Mouse (Mus musculus): ENCODE data around the gene St8sia4. TPM values are rescaled to one million over a fixed set of nuclear protein-coding genes. Genes with fewer than 3 reads are reported as not detected.
A peak's percentile ranks its signal among the peaks of the same experiment; 100 is the strongest.

Gene St8sia4
- total and polyA plus RNA-seq, 2 experiments = 0.06 to 1.6 TPM

DNA sequence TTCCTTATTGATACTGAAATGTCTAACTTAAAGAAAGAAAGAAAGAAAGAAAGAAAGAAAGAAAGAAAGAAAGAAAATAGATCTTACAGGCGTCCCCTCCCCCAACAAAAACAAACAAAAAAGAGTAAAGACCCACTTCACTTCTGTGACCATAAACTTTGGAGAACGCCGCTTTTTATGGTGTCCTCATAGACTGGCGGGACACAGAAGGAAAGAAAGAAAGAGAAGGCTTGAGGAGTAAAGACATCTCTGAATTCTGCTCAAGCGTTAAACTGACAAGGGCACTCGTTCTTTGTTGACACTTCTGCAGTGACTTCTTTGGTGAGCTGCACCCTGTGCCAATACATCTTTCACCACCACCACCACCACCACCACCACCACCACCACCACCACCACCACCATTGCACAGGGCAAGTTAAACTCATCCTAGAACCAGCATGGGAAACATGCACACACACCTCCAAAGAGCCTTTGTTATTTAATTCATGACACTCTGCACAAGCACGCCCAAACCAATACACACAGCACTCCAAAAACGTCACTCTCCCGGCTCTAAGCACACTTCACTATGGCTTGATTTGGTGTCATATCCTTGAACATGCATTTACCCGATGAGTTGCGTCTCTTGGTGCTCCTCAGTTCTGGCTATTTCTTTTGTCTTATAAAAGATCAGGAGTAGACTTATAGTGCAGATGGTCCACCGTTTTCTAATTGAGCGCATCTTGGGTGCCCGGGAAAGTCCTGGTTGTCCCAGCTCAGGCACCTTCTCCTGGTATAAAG, 640 bp downstream of the St8sia4 start:
- Histone ChIP-seq H3K4me1 (ENCODE audit: control insufficient read depth, insufficient read depth, low read length) (no peaks in the 10 kb centered on the region), H3K79me2 (ENCODE audit: control insufficient read depth, insufficient read depth, low read length) (no peaks in the 10 kb centered on the region), H3K27ac (replicated peaks; ENCODE audit: insufficient read depth, low read depth, low read length) (peak overlapping the region; percentile 29; the same call in 1 of the 2 replicates), H3K9ac (ENCODE audit: low read depth, low read length) (peak overlapping the region; percentile 44), H3K27me3 (ENCODE audit: control insufficient read depth, insufficient read depth, low read length) (0 out of 2 replicates have a peak, but pooled peaks cover 3% of the 10 kb centered on the region), H3K36me3 (ENCODE audit: control insufficient read depth, insufficient read depth, low read length) (no peaks in the 10 kb centered on the region), H3K4me3 (ENCODE audit: insufficient read depth, low read depth, low read length) (peak overlapping the region; percentile 76)
- no peak for DNase-seq (ENCODE audit: extremely low read depth, low read depth, low spot score)
- WGBS = 2% methylated on average over 14 of the region's 14 CpGs
- no peak for TF ChIP-seq CTCF (IDR thresholded peaks at IDR 0.05; ENCODE audit: low read depth, low read length)
- TF ChIP-seq POLR2A (IDR thresholded peaks at IDR 0.05; ENCODE audit: extremely low read depth, insufficient read depth, low read length) = no peak

DNA sequence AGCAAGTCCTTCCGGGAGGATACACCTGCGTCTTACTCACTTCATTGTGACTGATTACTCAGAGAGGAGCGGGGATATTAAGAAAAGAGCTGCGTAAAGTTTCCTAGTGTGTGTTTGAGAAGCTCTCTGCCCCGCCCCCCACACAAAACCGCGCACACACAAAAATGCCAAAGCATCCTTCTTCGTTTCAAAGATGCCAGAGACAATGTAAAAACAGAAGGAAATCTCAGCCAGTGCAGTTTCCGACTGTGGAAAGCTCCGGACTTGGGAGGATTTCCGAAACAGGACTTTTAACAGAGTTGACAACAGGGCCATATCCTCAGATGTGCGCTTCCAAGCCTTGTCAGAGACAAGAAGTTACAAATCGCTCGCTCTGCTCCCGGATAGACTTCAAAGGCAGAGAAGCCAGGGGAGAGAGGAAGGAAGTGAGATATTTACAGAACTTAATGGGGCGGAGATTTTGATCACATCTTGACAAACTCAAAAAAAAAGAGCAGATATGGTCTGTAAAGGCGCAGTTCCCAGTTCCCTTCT, 1.4 kb downstream of the St8sia4 start:
- Histone ChIP-seq H3K9ac (ENCODE audit: low read depth, low read length) (no peak overlapping the region), H3K4me3 (ENCODE audit: insufficient read depth, low read depth, low read length) (peak overlapping the region; percentile 20; the same call in 1 of the 2 replicates), H3K27me3 (ENCODE audit: control insufficient read depth, insufficient read depth, low read length) (0 out of 2 replicates have a peak, but pooled peaks cover 3% of the 10 kb centered on the region), H3K36me3 (ENCODE audit: control insufficient read depth, insufficient read depth, low read length) (no peaks in the 10 kb centered on the region), H3K79me2 (ENCODE audit: control insufficient read depth, insufficient read depth, low read length) (no peaks in the 10 kb centered on the region), H3K27ac (replicated peaks; ENCODE audit: insufficient read depth, low read depth, low read length) (no peak overlapping the region), H3K4me1 (ENCODE audit: control insufficient read depth, insufficient read depth, low read length) (no peaks in the 10 kb centered on the region)
- WGBS = 4% methylated on average over 17 of the region's 17 CpGs
- peak; percentile 19 for DNase-seq (ENCODE audit: extremely low read depth, low read depth, low spot score)
- TF ChIP-seq POLR2A (IDR thresholded peaks at IDR 0.05; ENCODE audit: extremely low read depth, insufficient read depth, low read length) (no peak), CTCF (IDR thresholded peaks at IDR 0.05; ENCODE audit: low read depth, low read length) (no peak)

DNA sequence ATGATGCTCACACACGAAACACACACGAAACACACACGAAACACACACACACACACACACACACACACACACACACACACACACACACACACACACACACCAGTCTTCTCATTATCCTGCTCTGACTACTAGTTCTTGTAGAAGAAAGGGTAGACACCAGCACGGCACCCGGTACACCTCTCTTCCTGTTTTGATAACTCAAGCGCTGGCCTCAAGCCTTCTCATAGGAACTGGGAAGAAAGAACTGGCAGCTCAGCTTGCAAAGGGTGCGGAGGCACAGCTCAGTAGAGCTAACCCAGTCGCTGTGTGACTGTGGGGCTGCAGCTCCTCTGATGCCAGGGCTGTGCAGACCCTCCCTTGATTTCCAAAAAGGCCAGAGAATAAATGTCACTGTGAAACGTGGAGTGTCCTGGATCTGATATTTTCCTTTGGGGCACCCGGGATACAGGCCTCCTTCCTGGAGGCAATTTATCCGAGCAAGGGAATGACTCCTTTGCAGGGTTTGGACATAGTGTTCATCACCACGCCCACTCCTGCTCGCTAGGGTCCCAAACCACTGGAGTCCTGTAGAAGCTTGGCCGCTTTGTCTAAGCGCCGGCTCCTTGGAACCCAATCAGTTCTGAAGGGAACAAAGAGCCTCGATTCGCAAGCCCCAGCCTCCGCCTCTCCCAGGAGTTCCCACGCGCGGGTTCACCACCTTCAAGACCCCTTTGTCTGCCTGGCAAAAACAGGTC, 2.2 kb downstream of the St8sia4 start:
- no peak overlapping the region for H3K4me3 ChIP-seq (ENCODE audit: insufficient read depth, low read depth, low read length)
- TF ChIP-seq CTCF (IDR thresholded peaks at IDR 0.05; ENCODE audit: low read depth, low read length) = no peak
- WGBS = 32% methylated on average over 22 of the region's 22 CpGs
- DNase-seq (ENCODE audit: extremely low read depth, low read depth, low spot score) = no peak
- no peaks in the 10 kb centered on the region for H3K4me1 ChIP-seq (ENCODE audit: control insufficient read depth, insufficient read depth, low read length)
- H3K9ac ChIP-seq (ENCODE audit: low read depth, low read length) = no peak overlapping the region
- no peaks in the 10 kb centered on the region for H3K36me3 ChIP-seq (ENCODE audit: control insufficient read depth, insufficient read depth, low read length)
- H3K27me3 ChIP-seq (ENCODE audit: control insufficient read depth, insufficient read depth, low read length) = 0 out of 2 replicates have a peak, but pooled peaks cover 3% of the 10 kb centered on the region
- H3K27ac ChIP-seq (replicated peaks; ENCODE audit: insufficient read depth, low read depth, low read length) = no peak overlapping the region
- H3K79me2 ChIP-seq (ENCODE audit: control insufficient read depth, insufficient read depth, low read length) = no peaks in the 10 kb centered on the region

DNA sequence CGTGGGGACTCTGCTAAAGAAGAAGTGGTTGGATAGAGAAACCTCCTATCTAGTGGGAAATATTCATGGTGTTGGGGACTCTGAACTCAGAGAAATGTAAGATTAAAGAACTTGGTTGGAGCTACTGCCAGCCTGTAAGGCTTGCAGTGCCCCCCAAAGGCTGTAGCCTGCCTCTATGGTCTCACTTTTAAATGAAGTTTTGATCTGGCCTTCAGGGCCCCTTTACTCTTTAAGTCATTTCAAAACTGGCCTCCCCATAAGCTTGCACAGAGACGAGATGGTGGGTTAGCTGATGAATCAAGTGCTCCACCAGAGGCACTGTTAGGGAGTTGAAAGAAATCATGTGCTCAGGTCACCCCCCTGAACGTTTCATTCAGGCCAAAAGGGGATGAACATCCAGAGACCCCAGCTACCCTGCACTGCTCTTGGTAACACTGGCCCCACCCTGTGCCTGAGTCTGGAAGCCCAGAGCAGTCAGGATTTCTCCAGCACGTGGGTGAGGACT, 3.0 kb downstream of the St8sia4 start:
- Histone ChIP-seq H3K4me1 (ENCODE audit: control insufficient read depth, insufficient read depth, low read length) (no peaks in the 10 kb centered on the region), H3K79me2 (ENCODE audit: control insufficient read depth, insufficient read depth, low read length) (no peaks in the 10 kb centered on the region), H3K9ac (ENCODE audit: low read depth, low read length) (no peak overlapping the region), H3K27me3 (ENCODE audit: control insufficient read depth, insufficient read depth, low read length) (0 out of 2 replicates have a peak, but pooled peaks cover 3% of the 10 kb centered on the region), H3K4me3 (ENCODE audit: insufficient read depth, low read depth, low read length) (no peak overlapping the region), H3K36me3 (ENCODE audit: control insufficient read depth, insufficient read depth, low read length) (no peaks in the 10 kb centered on the region), H3K27ac (replicated peaks; ENCODE audit: insufficient read depth, low read depth, low read length) (no peak overlapping the region)
- DNase-seq (ENCODE audit: extremely low read depth, low read depth, low spot score) = no peak
- WGBS = 40% methylated on average over 4 of the region's 4 CpGs
- TF ChIP-seq CTCF (IDR thresholded peaks at IDR 0.05; ENCODE audit: low read depth, low read length) (no peak), POLR2A (IDR thresholded peaks at IDR 0.05; ENCODE audit: extremely low read depth, insufficient read depth, low read length) (no peak)

DNA sequence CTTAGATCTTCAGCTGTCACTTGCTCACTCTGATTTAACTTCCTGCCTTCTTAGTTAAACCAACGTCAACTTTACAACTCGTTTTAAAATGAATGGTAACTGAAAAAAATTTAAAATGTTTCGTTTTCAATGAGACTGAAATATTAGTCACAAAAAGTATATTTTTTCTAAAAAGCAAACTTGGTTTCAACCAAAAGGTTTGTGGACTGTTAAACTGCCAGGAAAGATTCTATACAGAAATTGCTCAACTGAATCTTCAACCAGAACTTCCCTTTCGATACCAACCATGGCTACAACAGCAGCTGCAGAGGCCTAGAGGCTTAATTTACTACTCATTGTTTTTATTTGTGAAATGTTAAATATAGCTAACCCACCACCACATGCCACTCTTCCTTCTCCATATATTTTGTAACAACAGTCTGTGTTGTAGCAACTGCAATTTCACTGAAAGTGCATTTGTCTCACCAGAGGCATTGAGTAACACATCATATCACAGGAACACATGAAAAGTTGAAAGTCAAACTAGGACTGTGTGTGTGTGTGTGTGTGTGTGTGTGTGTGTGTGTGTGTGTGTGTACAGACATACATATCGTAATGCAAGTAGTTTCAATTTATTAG, 10.2 kb downstream of the St8sia4 start:
- Histone ChIP-seq H3K9ac (ENCODE audit: low read depth, low read length) (no peak overlapping the region), H3K27me3 (ENCODE audit: control insufficient read depth, insufficient read depth, low read length) (no peaks in the 10 kb centered on the region), H3K79me2 (ENCODE audit: control insufficient read depth, insufficient read depth, low read length) (no peaks in the 10 kb centered on the region), H3K4me3 (ENCODE audit: insufficient read depth, low read depth, low read length) (no peak overlapping the region), H3K4me1 (ENCODE audit: control insufficient read depth, insufficient read depth, low read length) (no peaks in the 10 kb centered on the region), H3K27ac (replicated peaks; ENCODE audit: insufficient read depth, low read depth, low read length) (no peak overlapping the region), H3K36me3 (ENCODE audit: control insufficient read depth, insufficient read depth, low read length) (no peaks in the 10 kb centered on the region)
- TF ChIP-seq CTCF (IDR thresholded peaks at IDR 0.05; ENCODE audit: low read depth, low read length) (no peak), POLR2A (IDR thresholded peaks at IDR 0.05; ENCODE audit: extremely low read depth, insufficient read depth, low read length) (no peak)
- DNase-seq (ENCODE audit: extremely low read depth, low read depth, low spot score) = peak; percentile 11
- 67% methylated on average over 5 of the region's 5 CpGs for WGBS
